Mouse (Mus musculus) midbrain, embryonic 16.5 days (tissue): ENCODE measurements around the gene Mrpl20. TPM values are rescaled to one million over a fixed set of nuclear protein-coding genes. Genes with fewer than 3 reads are reported as not detected.
A peak's percentile ranks its signal among the peaks of the same experiment; 100 is the strongest.

Experiments used
- ATAC-seq: fragments of 200-750 bp; cut with Nextera tagmentation; 2 replicates; pipeline ENCODE4 v1.8.0; 2017; ENCODE audit warnings: moderate TSS enrichment
- H3K27ac ChIP-seq: fragments of 300-500 bp; sonication (generic); 2 replicates; pipeline ENCODE4 v1.5.1; 2014; ENCODE audit warnings: mild to moderate bottlenecking, low read length, mixed read lengths
- H3K27me3 ChIP-seq: fragments of 300-500 bp; sonication (generic); 2 replicates; pipeline ENCODE4 v1.6.1; 2014; ENCODE audit warnings: low read depth, low read length, mixed read lengths; ENCODE audit not compliant: control insufficient read depth, insufficient read depth
- H3K36me3 ChIP-seq: fragments of 300-500 bp; sonication (generic); 2 replicates; pipeline ENCODE4 v1.6.1; 2014; ENCODE audit warnings: mild to moderate bottlenecking, low read length, moderate library complexity, mixed read lengths; ENCODE audit not compliant: control insufficient read depth, insufficient read depth
- H3K4me1 ChIP-seq: fragments of 300-500 bp; sonication (generic); 2 replicates; pipeline ENCODE4 v1.6.1; 2014; ENCODE audit warnings: mild to moderate bottlenecking, low read length, mixed read lengths; ENCODE audit not compliant: control insufficient read depth, insufficient read depth
- H3K4me2 ChIP-seq: fragments of 300-500 bp; sonication (generic); 2 replicates; pipeline ENCODE4 v1.6.1; 2014; ENCODE audit warnings: mild to moderate bottlenecking, low read length, mixed read lengths
- H3K4me3 ChIP-seq: fragments of 300-500 bp; sonication (generic); 2 replicates; pipeline ENCODE4 v1.5.1; 2014; ENCODE audit warnings: low read depth, mild to moderate bottlenecking, low read length, moderate library complexity, mixed read lengths
- H3K9ac ChIP-seq: fragments of 300-500 bp; sonication (generic); 2 replicates; pipeline ENCODE4 v1.6.1; 2014; ENCODE audit warnings: low read depth, low read length, mixed read lengths
- H3K9me3 ChIP-seq: fragments of 300-500 bp; sonication (generic); replicated peaks from 2 replicates; pipeline ENCODE4 v1.6.1; 2014; ENCODE audit warnings: mild to moderate bottlenecking, low read length, mixed read lengths; ENCODE audit not compliant: control insufficient read depth, poor library complexity, severe bottlenecking
- WGBS: fragments of 180-500 bp; shearing (Covaris S2); extraction: QIAGEN DNeasy Blood & Tissue Kit; methylation state at CpG from one replicate; pipeline ENCODE4 v1.1.7; 2014; 5-methylcytosine and 5-hydroxymethylcytosine counted together
- polyA plus RNA-seq: library from polyadenylated mRNA; unstranded; fragments of >200 nt; fragmentation: Nextera tagmentation; extraction: Ambion mirVana; gene quantifications from 2 replicates; pipeline ENCODE4 v1.2.1, GENCODE M21; 2015

Gene Mrpl20
- polyA plus RNA-seq, 1 experiment from 2014 or later: 257 TPM

- Histone ChIP-seq H3K4me3 (no peak overlapping the region), H3K27me3 (peaks cover 14% of the 10 kb centered on the region), H3K4me1 (peaks cover 15% of the 10 kb centered on the region), H3K36me3 (no peaks in the 10 kb centered on the region), H3K27ac (no peak overlapping the region), H3K9ac (no peak overlapping the region), H3K9me3 (no peaks in the 10 kb centered on the region), H3K4me2 (no peak overlapping the region)
- 87% methylated on average over 5 of the region's 5 CpGs for WGBS
- no peak for ATAC-seq
Measured at GRCm38 (mm10) chr4:155843231-155843630, 40.6 kb downstream of the Mrpl20 start.

DNA sequence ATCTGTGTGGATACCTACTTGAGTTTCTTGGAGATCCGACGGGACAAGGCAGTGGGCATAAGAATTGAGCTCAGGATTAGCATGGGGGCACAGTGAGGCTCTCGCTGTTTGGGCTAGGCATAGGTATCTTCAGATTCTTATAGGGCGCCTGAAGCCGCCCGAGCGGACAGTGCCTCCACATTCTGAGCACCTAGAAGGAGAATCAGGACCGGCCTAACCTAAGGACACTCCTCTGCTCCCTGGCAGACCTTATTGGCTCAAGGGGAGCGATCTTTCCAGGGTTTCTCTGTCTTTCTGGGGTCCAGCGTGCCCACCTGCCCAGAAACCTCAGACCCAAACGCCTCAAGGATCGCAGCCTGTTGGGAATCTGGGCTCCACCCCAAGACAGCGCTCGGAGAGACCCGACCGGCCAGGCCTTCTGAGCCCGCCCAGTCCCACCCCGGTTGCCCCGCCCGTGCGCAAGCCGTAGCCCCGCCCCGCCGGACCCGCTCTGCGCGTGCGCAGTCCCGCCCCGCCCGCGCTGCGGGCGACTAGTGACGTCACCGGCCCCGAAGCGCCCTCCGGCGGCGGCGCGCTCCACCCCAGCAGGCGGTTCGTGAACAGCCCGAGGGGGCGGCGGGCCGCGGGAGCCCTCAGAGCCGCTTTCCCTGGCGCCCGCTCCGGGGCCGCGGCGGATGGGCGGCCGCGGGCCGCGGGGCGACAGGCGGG lies 44.3 kb downstream of the Mrpl20 start, which contains the start of gene Dvl1:
TSS of gene Dvl1 (plus strand) at position 532 of the 708 bp plus-strand sequence.
- H3K36me3 ChIP-seq: no peaks in the 10 kb centered on the region
- WGBS: 2% methylated on average over 43 of the region's 65 CpGs
- H3K9me3 ChIP-seq: no peaks in the 10 kb centered on the region
- peak within 1 kb of the TSS; percentile 85 for H3K27ac ChIP-seq
- peak; percentile 89 for ATAC-seq
- peaks cover 33% of the 10 kb centered on the region for H3K4me1 ChIP-seq
- no peaks in the 10 kb centered on the region for H3K27me3 ChIP-seq
- peak within 1 kb of the TSS; percentile 95 for H3K4me2 ChIP-seq
- peak within 1 kb of the TSS; percentile 88 for H3K9ac ChIP-seq
- peak within 1 kb of the TSS; percentile 79 for H3K4me3 ChIP-seq

GRCm38 (mm10) chr4:155847591-155848352 lies 45.1 kb downstream of the Mrpl20 start:
- Histone ChIP-seq H3K27me3 (no peaks in the 10 kb centered on the region), H3K4me1 (peaks cover 33% of the 10 kb centered on the region), H3K4me2 (peak overlapping the region; percentile 95), H3K27ac (peak overlapping the region; percentile 85), H3K9me3 (no peaks in the 10 kb centered on the region), H3K9ac (peak overlapping the region; percentile 88), H3K4me3 (peak overlapping the region; percentile 79), H3K36me3 (no peaks in the 10 kb centered on the region)
- peak; percentile 61 for ATAC-seq
- WGBS: 1% methylated on average over 47 of the region's 69 CpGs

DNA sequence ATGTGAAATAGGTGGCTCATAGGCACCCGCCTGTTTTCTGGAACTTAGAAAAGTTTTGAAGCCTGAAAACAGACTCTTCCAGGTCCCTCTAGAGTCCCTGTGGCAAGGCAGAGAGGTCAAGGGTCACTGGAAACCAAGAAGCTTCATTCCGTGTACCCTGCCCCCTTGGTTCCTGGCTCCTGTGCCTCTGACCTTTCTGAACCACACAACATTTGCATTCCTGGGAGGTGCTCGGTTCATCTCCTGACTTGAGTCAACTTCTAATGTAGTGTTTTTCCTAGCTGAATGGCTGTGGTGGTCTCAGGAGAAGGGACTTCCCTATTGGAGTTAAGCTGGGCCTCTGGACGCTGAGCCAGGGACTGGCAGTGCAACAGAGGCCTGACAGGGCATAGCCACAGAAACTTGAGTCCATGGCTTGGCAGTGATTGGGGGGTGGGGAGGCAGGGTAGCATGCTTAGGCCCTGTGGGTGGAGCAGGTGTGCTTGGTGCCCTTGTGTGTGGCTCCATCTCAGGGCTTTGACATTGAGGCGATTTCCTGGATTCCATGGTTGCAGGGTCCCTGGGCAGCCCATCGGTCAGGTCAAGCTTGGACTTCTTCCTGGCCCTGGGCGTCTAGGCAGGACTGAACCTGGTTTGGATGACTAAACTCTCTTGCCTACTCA lies 45.9 kb downstream of the Mrpl20 start:
- no peak for ATAC-seq
- peaks cover 33% of the 10 kb centered on the region for H3K4me1 ChIP-seq
- WGBS: 60% methylated on average over 7 of the region's 7 CpGs

GRCm38 (mm10) chr4:155849391-155849790 lies 46.7 kb downstream of the Mrpl20 start:
- WGBS: 94% methylated on average over 2 of the region's 2 CpGs
- no peak for ATAC-seq
- no peaks in the 10 kb centered on the region for H3K9me3 ChIP-seq
- H3K27ac ChIP-seq: no peak overlapping the region
- no peaks in the 10 kb centered on the region for H3K27me3 ChIP-seq
- peak overlapping the region; percentile 95 for H3K4me2 ChIP-seq
- no peak overlapping the region for H3K9ac ChIP-seq
- no peaks in the 10 kb centered on the region for H3K36me3 ChIP-seq
- H3K4me3 ChIP-seq: no peak overlapping the region
- H3K4me1 ChIP-seq: peaks cover 33% of the 10 kb centered on the region

More for the DNA sequence above, 45.9 kb downstream of the Mrpl20 start:
- Histone ChIP-seq H3K27me3 (no peaks in the 10 kb centered on the region), H3K36me3 (no peaks in the 10 kb centered on the region), H3K9ac (peak overlapping the region; percentile 88), H3K4me3 (peak overlapping the region; percentile 79), H3K4me2 (peak overlapping the region; percentile 95), H3K27ac (no peak overlapping the region), H3K9me3 (no peaks in the 10 kb centered on the region)

GRCm38 (mm10) chr4:155849792-155850451 lies 47.2 kb downstream of the Mrpl20 start:
- WGBS: 93% methylated on average over 3 of the region's 3 CpGs
- Histone ChIP-seq H3K27me3 (no peaks in the 10 kb centered on the region), H3K9ac (no peak overlapping the region), H3K4me2 (peak overlapping the region; percentile 5; the same call in 1 of the 2 replicates), H3K4me1 (peaks cover 33% of the 10 kb centered on the region), H3K9me3 (no peaks in the 10 kb centered on the region), H3K4me3 (no peak overlapping the region), H3K36me3 (peaks cover 5% of the 10 kb centered on the region; the same call in 1 of the 2 replicates), H3K27ac (no peak overlapping the region)
- ATAC-seq: no peak

- WGBS: 95% methylated on average over 3 of the region's 3 CpGs
- Histone ChIP-seq H3K4me3 (no peak overlapping the region), H3K9me3 (no peaks in the 10 kb centered on the region), H3K4me2 (no peak overlapping the region), H3K27ac (no peak overlapping the region), H3K9ac (no peak overlapping the region), H3K27me3 (no peaks in the 10 kb centered on the region), H3K4me1 (peaks cover 32% of the 10 kb centered on the region), H3K36me3 (peaks cover 19% of the 10 kb centered on the region)
- no peak for ATAC-seq
Measured at GRCm38 (mm10) chr4:155851368-155851767, 48.7 kb downstream of the Mrpl20 start.

DNA sequence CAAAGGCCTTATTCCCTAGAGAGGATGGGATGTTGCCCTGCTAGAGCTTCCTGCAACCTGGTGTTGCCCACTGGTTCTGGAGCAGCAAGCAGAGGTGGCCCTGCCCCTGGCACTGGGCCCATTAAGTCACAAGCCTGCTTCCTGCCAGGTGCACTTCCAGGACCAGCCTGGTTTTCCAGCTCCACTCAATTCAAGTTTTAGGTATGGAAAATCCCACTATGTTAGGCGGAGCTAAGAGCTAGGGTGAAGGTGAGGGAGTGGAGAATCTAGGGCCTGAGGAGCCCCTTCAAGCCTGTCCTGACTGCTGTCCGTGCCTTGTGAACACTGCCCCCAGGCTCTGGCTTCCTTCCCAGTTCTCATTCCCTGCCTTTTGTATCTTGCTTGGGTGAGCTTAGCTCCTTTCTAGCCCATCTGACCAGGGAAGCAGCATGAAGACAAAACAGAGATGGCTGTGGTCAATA lies 49.3 kb downstream of the Mrpl20 start:
- Histone ChIP-seq H3K4me2 (no peak overlapping the region), H3K9ac (no peak overlapping the region), H3K4me3 (no peak overlapping the region), H3K27me3 (no peaks in the 10 kb centered on the region), H3K4me1 (peaks cover 28% of the 10 kb centered on the region), H3K9me3 (no peaks in the 10 kb centered on the region), H3K36me3 (peaks cover 23% of the 10 kb centered on the region), H3K27ac (no peak overlapping the region)
- ATAC-seq: no peak
- 91% methylated on average over 2 of the region's 2 CpGs for WGBS
